Mouse (Mus musculus): Measurements from ENCODE around the gene Xlr4c. TPM values are rescaled to one million over a fixed set of nuclear protein-coding genes. Genes with fewer than 3 reads are reported as not detected.
"Not testable (repeated sequence)": the region's sequence is repeated elsewhere in the genome, so short reads cannot be mapped to it uniquely, and the experiment has no call there.

Gene Xlr4c
- polyA plus RNA-seq (2012; fragmentation: generic; extraction: Trizol), result 0.10 TPM

DNA sequence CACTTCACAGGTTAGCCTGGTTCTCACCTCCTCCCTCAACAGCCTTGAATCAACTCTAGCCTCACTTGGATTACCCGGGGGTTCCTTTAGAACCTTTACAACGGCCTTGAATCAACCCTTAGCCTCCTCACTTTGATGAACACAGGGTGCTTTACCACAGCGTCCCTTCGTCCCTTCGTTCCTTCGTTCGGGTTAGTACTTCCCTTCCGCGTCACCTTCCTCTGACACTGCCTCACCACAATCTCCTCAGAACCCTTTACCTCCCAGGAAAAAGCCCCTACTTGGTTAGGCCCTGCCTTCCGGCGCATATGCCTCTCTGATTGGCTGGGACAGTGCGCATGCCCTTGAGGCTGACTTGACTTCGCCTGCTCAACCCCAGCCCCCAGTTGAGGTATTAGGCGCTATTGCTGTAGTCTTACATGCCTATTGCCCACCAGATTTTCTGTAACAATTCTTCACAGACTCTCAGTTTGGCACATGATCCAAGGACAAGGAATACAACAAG lies at the start of gene Xlr4c:
TSS of gene Xlr4c (minus strand) at position 310 of the 505 bp plus-strand sequence.
- not testable (repeated sequence) for H3ac ChIP-seq (ENCODE audit: control insufficient read depth, insufficient read length); H3K79me2 ChIP-seq (ENCODE audit: control insufficient read depth, insufficient read depth); H3K4me2 ChIP-seq (ENCODE audit: low read depth); H3K36me3 ChIP-seq (ENCODE audit: control insufficient read depth, insufficient read depth); H3K4me3 ChIP-seq; H3K27me3 ChIP-seq (ENCODE audit: control insufficient read depth, insufficient read depth, insufficient read length)

DNA sequence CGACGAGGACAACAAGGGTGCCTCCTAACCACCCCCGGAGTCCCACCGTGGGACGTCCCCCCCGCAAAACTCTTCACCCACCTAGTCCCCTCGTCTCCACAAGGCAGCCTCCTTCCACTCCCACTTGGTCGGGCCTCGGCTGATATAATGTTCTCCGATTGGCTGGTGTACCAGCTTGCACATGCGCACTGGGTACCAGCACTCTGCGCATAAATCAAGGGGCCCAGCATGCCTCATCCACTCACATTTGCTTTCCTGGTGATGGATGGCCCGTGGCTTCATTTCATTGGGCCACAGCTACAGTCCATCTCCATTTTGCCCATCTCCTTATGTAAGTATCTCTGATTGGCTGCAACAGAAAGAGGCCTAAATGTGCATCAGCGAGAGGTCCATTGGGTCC lies 22.3 kb upstream of the Xlr4c start, which contains the start of gene Xlr3c:
TSS of gene Xlr3c (minus strand) at position 121 of the 400 bp plus-strand sequence.
- H3K4me3 ChIP-seq; H3ac ChIP-seq (ENCODE audit: control insufficient read depth, insufficient read length); H3K79me2 ChIP-seq (ENCODE audit: control insufficient read depth, insufficient read depth); H3K27me3 ChIP-seq (ENCODE audit: control insufficient read depth, insufficient read depth, insufficient read length); H3K36me3 ChIP-seq (ENCODE audit: control insufficient read depth, insufficient read depth); H3K4me2 ChIP-seq (ENCODE audit: low read depth): not testable (repeated sequence)

GRCm38 (mm10) chrX:73262428-73262827 lies 19.5 kb upstream of the Xlr4c start:
- not testable (repeated sequence) for H3ac ChIP-seq (ENCODE audit: control insufficient read depth, insufficient read length); H3K79me2 ChIP-seq (ENCODE audit: control insufficient read depth, insufficient read depth); H3K4me2 ChIP-seq (ENCODE audit: low read depth); H3K36me3 ChIP-seq (ENCODE audit: control insufficient read depth, insufficient read depth); H3K27me3 ChIP-seq (ENCODE audit: control insufficient read depth, insufficient read depth, insufficient read length); H3K4me3 ChIP-seq

- Histone ChIP-seq H3K36me3 (ENCODE audit: control insufficient read depth, insufficient read depth) (no peaks in the 10 kb centered on the region), H3K4me2 (ENCODE audit: low read depth) (peak overlapping the region; percentile 55), H3ac (ENCODE audit: control insufficient read depth, insufficient read length) (peak overlapping the region; percentile 26), H3K79me2 (ENCODE audit: control insufficient read depth, insufficient read depth) (no peaks in the 10 kb centered on the region), H3K4me3 (peak overlapping the region; percentile 20), H3K27me3 (ENCODE audit: control insufficient read depth, insufficient read depth, insufficient read length) (no peaks in the 10 kb centered on the region)
- TF ChIP-seq MAX (IDR thresholded peaks at IDR 0.05; ENCODE audit: low read depth) (no peak), POLR2A (IDR thresholded peaks at IDR 0.05; ENCODE audit: insufficient read length, low read depth) (no peak), MYOG (IDR thresholded peaks at IDR 0.05; ENCODE audit: control insufficient read depth in 1 of 3, insufficient read depth in 1 of 3, insufficient read length in 2 of 3, low read depth in 2 of 3) (no peak), MYOD1 (IDR thresholded peaks at IDR 0.05; ENCODE audit: control insufficient read depth in 1 of 3, insufficient read length in 2 of 3, low read depth in 2 of 3) (no peak), TCF12 (IDR thresholded peaks at IDR 0.05; ENCODE audit: insufficient read depth, poor library complexity, severe bottlenecking) (no peak), SRF (IDR thresholded peaks at IDR 0.05; ENCODE audit: control insufficient read depth, insufficient read length, low read depth) (no peak), CEBPB (IDR thresholded peaks at IDR 0.05; ENCODE audit: insufficient read depth, poor library complexity, severe bottlenecking) (no peak), USF1 (IDR thresholded peaks at IDR 0.05; ENCODE audit: low read depth) (no peak), REST (IDR thresholded peaks at IDR 0.05; ENCODE audit: insufficient read depth, insufficient read length) (no peak), E2F4 (IDR thresholded peaks at IDR 0.05; ENCODE audit: insufficient read depth) (no peak), TCF3 (IDR thresholded peaks at IDR 0.05; ENCODE audit: insufficient read length, low read depth) (no peak)
These were observed 13.6 kb downstream of the Xlr4c start for GRCm38 (mm10) chrX:73229288-73229687.

- no peak for TF ChIP-seq E2F4 (IDR thresholded peaks at IDR 0.05; ENCODE audit: insufficient read depth)
- TF ChIP-seq CEBPB (IDR thresholded peaks at IDR 0.05; ENCODE audit: insufficient read depth, poor library complexity, severe bottlenecking), result no peak
- peak in 2 of 3 experiments; percentile 17 to 51 for TF ChIP-seq MYOG (IDR thresholded peaks at IDR 0.05; ENCODE audit: control insufficient read depth in 1 of 3, insufficient read depth in 1 of 3, insufficient read length in 2 of 3, low read depth in 2 of 3)
- TF ChIP-seq TCF12 (IDR thresholded peaks at IDR 0.05; ENCODE audit: insufficient read depth, poor library complexity, severe bottlenecking), result no peak
- TF ChIP-seq REST (IDR thresholded peaks at IDR 0.05; ENCODE audit: insufficient read depth, insufficient read length), result no peak
- TF ChIP-seq MAX (IDR thresholded peaks at IDR 0.05; ENCODE audit: low read depth), result no peak
- TF ChIP-seq POLR2A (IDR thresholded peaks at IDR 0.05; ENCODE audit: insufficient read length, low read depth), result peak; percentile 9
- TF ChIP-seq TCF3 (IDR thresholded peaks at IDR 0.05; ENCODE audit: insufficient read length, low read depth), result no peak
- TF ChIP-seq USF1 (IDR thresholded peaks at IDR 0.05; ENCODE audit: low read depth), result no peak
- TF ChIP-seq POLR2AphosphoS2 (IDR thresholded peaks at IDR 0.05; ENCODE audit: insufficient read length, low read depth), result no peak
- no peak for TF ChIP-seq SRF (IDR thresholded peaks at IDR 0.05; ENCODE audit: control insufficient read depth, insufficient read length, low read depth)
- peak in 2 of 3 experiments; percentile 28 to 58 for TF ChIP-seq MYOD1 (IDR thresholded peaks at IDR 0.05; ENCODE audit: control insufficient read depth in 1 of 3, insufficient read length in 2 of 3, low read depth in 2 of 3)
- H3ac ChIP-seq (ENCODE audit: control insufficient read depth, insufficient read length), result peak overlapping the region; percentile 26
- H3K79me2 ChIP-seq (ENCODE audit: control insufficient read depth, insufficient read depth), result no peaks in the 10 kb centered on the region
- H3K36me3 ChIP-seq (ENCODE audit: control insufficient read depth, insufficient read depth), result no peaks in the 10 kb centered on the region
- H3K4me3 ChIP-seq, result peak overlapping the region; percentile 20
- H3K27me3 ChIP-seq (ENCODE audit: control insufficient read depth, insufficient read depth, insufficient read length), result no peaks in the 10 kb centered on the region
- peak overlapping the region; percentile 55 for H3K4me2 ChIP-seq (ENCODE audit: low read depth)
These were observed 14.2 kb downstream of the Xlr4c start for GRCm38 (mm10) chrX:73228606-73229214.

All from myocyte (in vitro differentiated cells).